Comparison of ENCODE assay signal across 9 mouse cellular contexts in genomic region chr15:6883816-6884215, GRCm38 (mm10). TPM values are rescaled to one million over a fixed set of nuclear protein-coding genes. Genes with fewer than 3 reads are reported as not detected.
A peak's percentile ranks its signal among the peaks of the same experiment; 100 is the strongest.
DNase-seq lines count a peak whose midpoint lies in the region; ATAC-seq and TF ChIP-seq lines count a peak whose summit lies in the region.
"Had no signal": no experiment of that assay in that cellular context is flagged by ENCODE, and none has a peak within 500 bp of the region (broad histone marks: within the 10 kb centered on the region; RNA-seq: fewer than 3 reads in every experiment).

No protein-coding gene starts in this region.

- H3K27ac ChIP-seq in liver, embryonic 12.5 days, result no peak overlapping the region

- POLR2A ChIA-PET in Patski (lab: Charles Lee), result interaction anchor here (2.0 kb wide), 1 partner anchor 10 kb away, joined by 8 read pairs; the partner anchor contains the start of gene Osmr

- no peaks in the 10 kb centered on the region for H3K9me3 ChIP-seq in liver, embryonic 12.5 days (replicated peaks)
- H3K9me3 ChIP-seq: megakaryocyte, embryonic 14.5 days had no signal

- H3K27me3 ChIP-seq in liver, embryonic 12.5 days (replicated peaks), result peaks cover 6% of the 10 kb centered on the region; the same call in 1 of the 2 replicates
- H3K27me3 ChIP-seq in Patski, result no peaks in the 10 kb centered on the region

- no peak for ATAC-seq in liver, embryonic 12.5 days
- peak; percentile 51 for ATAC-seq in Patski
- ATAC-seq in cerebellum, adult (ENCODE audit: insufficient number of reproducible peaks, low FRiP score, low TSS enrichment), result 0 out of 2 replicates have a peak, but pooled peaks have one; percentile 43

- intact Hi-C loops in gastrocnemius, postnatal 14 days (cut with DNase I; ENCODE audit: low total_unique reads), result no loop called here
- intact Hi-C loops in left cerebral cortex, postnatal 36 days (cut with DNase I), result no loop called here

- TF ChIP-seq CTCF in Patski (IDR thresholded peaks at IDR 0.05), result peak; percentile 77

- no peak overlapping the region for H3K4me2 ChIP-seq in liver, embryonic 12.5 days

- no peaks in the 10 kb centered on the region for H3K36me3 ChIP-seq in liver, embryonic 12.5 days

- CTCF ChIA-PET in Patski (lab: Charles Lee), result interaction anchor here (1.0 to 2.4 kb wide), 14 partner anchors 10 to 343 kb away, joined by 3 to 10 read pairs (median 6); no protein-coding TSS in a partner anchor

- H3K4me3 ChIP-seq in liver, embryonic 12.5 days, result no peak overlapping the region

- H3K4me1 ChIP-seq in liver, embryonic 12.5 days, result no peaks in the 10 kb centered on the region

- peak; percentile 56 for DNase-seq in liver
- DNase-seq in Patski (ENCODE audit: low read depth, low spot score), result no peak
- peak; percentile 62 for DNase-seq in gastrocnemius, postnatal 14 days
- DNase-seq in left cerebral cortex, postnatal 36 days (ENCODE audit: low spot score in 2 of 2), result peak; percentile 26 to 50
- peak; percentile 30 for DNase-seq in retina, postnatal 7 days (ENCODE audit: low read depth, low spot score)
- no peak for DNase-seq in yolk sac, embryonic 10.5 days (ENCODE audit: low spot score)

- WGBS in liver, embryonic 12.5 days (ENCODE audit: insufficient replicate concordance), result 41% methylated on average over 5 of the region's 5 CpGs

- in situ Hi-C loops in Patski (cut with MboI; ENCODE audit: low pct_unique_long_range_greater_than_20kb), result loop anchor here (10.0 kb wide), 1 partner anchor 259 kb away; no protein-coding TSS in a partner anchor

- H3K9ac ChIP-seq in liver, embryonic 12.5 days, result no peak overlapping the region

RNA-seq across cellular contexts. Expression of gene Osmr, which starts 9.0 kb away (rescaled TPM):
- 0.10 and 0.13 TPM in 2 replicates for polyA plus RNA-seq in liver, embryonic 12.5 days (2016; fragmentation: Nextera tagmentation; extraction: Ambion mirVana)
- polyA plus RNA-seq in Patski (2021), result 92.0 TPM
- total RNA-seq in gastrocnemius, postnatal 14 days (2021), result 1 to 10 TPM; 4.2 to 5.9 TPM
- total RNA-seq in left cerebral cortex, postnatal 36 days (2021), result 1 to 10 TPM; 1.6 to 2.5 TPM

Comparison
In these comparisons a context has a peak if more than half of its experiments do, and no peak if none do; other contexts are left out.
1. DNase-seq: peak in liver (single experiment), gastrocnemius, postnatal 14 days (single experiment), left cerebral cortex, postnatal 36 days (2 of 2) and retina, postnatal 7 days (single experiment); none in Patski (single experiment) and yolk sac, embryonic 10.5 days (single experiment).